In genomic region chr12:102437952-102438351, GRCm38 (mm10) we compare ENCODE assay signal across 8 mouse cellular contexts. TPM values are rescaled to one million over a fixed set of nuclear protein-coding genes. Genes with fewer than 3 reads are reported as not detected.
DNase-seq lines count a peak whose midpoint lies in the region; ATAC-seq lines count a peak whose summit lies in the region.

No protein-coding gene starts in this region.

- H3K36me3 ChIP-seq in erythroblast, embryonic 14.5 days (ENCODE audit: control insufficient read depth) = peaks cover 13% of the 10 kb centered on the region
- H3K36me3 ChIP-seq in limb, embryonic 12.5 days = no peaks in the 10 kb centered on the region
- H3K36me3 ChIP-seq in limb, embryonic 10.5 days = no peaks in the 10 kb centered on the region
- no peaks in the 10 kb centered on the region for H3K36me3 ChIP-seq in heart, embryonic 12.5 days
- H3K36me3 ChIP-seq in midbrain, embryonic 14.5 days (ENCODE audit: control insufficient read depth, insufficient read depth, low read length) = no peaks in the 10 kb centered on the region

- H3K9ac ChIP-seq in limb, embryonic 12.5 days (replicated peaks) = no peak overlapping the region
- peak overlapping the region; percentile 78; the same call in 1 of the 2 replicates for H3K9ac ChIP-seq in heart, embryonic 12.5 days
- H3K9ac ChIP-seq in midbrain, embryonic 14.5 days (replicated peaks; ENCODE audit: low read length) = no peak overlapping the region

- H3K4me1 ChIP-seq in erythroblast, embryonic 14.5 days (ENCODE audit: control insufficient read depth) = peaks cover 73% of the 10 kb centered on the region
- H3K4me1 ChIP-seq in limb, embryonic 12.5 days (replicated peaks) = peaks cover 13% of the 10 kb centered on the region
- peaks cover 17% of the 10 kb centered on the region for H3K4me1 ChIP-seq in limb, embryonic 10.5 days
- H3K4me1 ChIP-seq in heart, embryonic 12.5 days (replicated peaks) = peaks cover 29% of the 10 kb centered on the region
- peaks cover 15% of the 10 kb centered on the region for H3K4me1 ChIP-seq in midbrain, embryonic 14.5 days (ENCODE audit: control insufficient read depth, insufficient read depth, low read length)

- DNase-seq in limb, embryonic 10.5 days (ENCODE audit: low spot score) = no peak
- no peak for DNase-seq in midbrain, embryonic 14.5 days
- DNase-seq in urinary bladder, postnatal 25 days (ENCODE audit: low spot score) = no peak
- no peak for DNase-seq in cerebellum, postnatal 10 days

- peaks cover 2% of the 10 kb centered on the region; the same call in 1 of the 2 replicates for H3K27me3 ChIP-seq in erythroblast, embryonic 14.5 days (ENCODE audit: control insufficient read depth)
- no peaks in the 10 kb centered on the region for H3K27me3 ChIP-seq in limb, embryonic 12.5 days
- no peaks in the 10 kb centered on the region for H3K27me3 ChIP-seq in limb, embryonic 10.5 days (ENCODE audit: low read depth, poor library complexity, severe bottlenecking)
- no peaks in the 10 kb centered on the region for H3K27me3 ChIP-seq in heart, embryonic 12.5 days (replicated peaks)
- no peaks in the 10 kb centered on the region for H3K27me3 ChIP-seq in midbrain, embryonic 14.5 days (ENCODE audit: control insufficient read depth, insufficient read depth, low read length)

- no peak overlapping the region for H3K27ac ChIP-seq in limb, embryonic 12.5 days
- no peak overlapping the region for H3K27ac ChIP-seq in limb, embryonic 10.5 days
- peak overlapping the region; percentile 80 for H3K27ac ChIP-seq in heart, embryonic 12.5 days (ENCODE audit: poor library complexity, severe bottlenecking)
- no peak overlapping the region for H3K27ac ChIP-seq in midbrain, embryonic 14.5 days (replicated peaks; ENCODE audit: low read depth, low read length)

- WGBS in limb, embryonic 12.5 days = 77% methylated on average over 5 of the region's 5 CpGs
- 81% methylated on average over 5 of the region's 5 CpGs for WGBS in limb, embryonic 10.5 days
- 45% methylated on average over 5 of the region's 5 CpGs for WGBS in heart, embryonic 12.5 days
- 91% methylated on average over 5 of the region's 5 CpGs for WGBS in midbrain, embryonic 14.5 days

- no peaks in the 10 kb centered on the region for H3K9me3 ChIP-seq in erythroblast, embryonic 14.5 days (ENCODE audit: control insufficient read depth, low read length)
- no peaks in the 10 kb centered on the region for H3K9me3 ChIP-seq in limb, embryonic 12.5 days
- no peaks in the 10 kb centered on the region for H3K9me3 ChIP-seq in limb, embryonic 10.5 days (replicated peaks)
- H3K9me3 ChIP-seq in heart, embryonic 12.5 days (replicated peaks) = no peaks in the 10 kb centered on the region
- no peaks in the 10 kb centered on the region for H3K9me3 ChIP-seq in midbrain, embryonic 14.5 days (ENCODE audit: control insufficient read depth, low read length)

- peak overlapping the region; percentile 88 for H3K4me3 ChIP-seq in erythroblast, embryonic 14.5 days (replicated peaks)
- H3K4me3 ChIP-seq in limb, embryonic 12.5 days (replicated peaks) = no peak overlapping the region
- H3K4me3 ChIP-seq in limb, embryonic 10.5 days = no peak overlapping the region
- H3K4me3 ChIP-seq in heart, embryonic 12.5 days = peak overlapping the region; percentile 77
- no peak overlapping the region for H3K4me3 ChIP-seq in midbrain, embryonic 14.5 days (replicated peaks; ENCODE audit: low read depth, low read length)

- peak overlapping the region; percentile 65; the same call in 1 of the 2 replicates for H3K4me2 ChIP-seq in limb, embryonic 12.5 days
- H3K4me2 ChIP-seq in heart, embryonic 12.5 days = peak overlapping the region; percentile 74
- H3K4me2 ChIP-seq in midbrain, embryonic 14.5 days (ENCODE audit: low read length) = peak overlapping the region; percentile 72

- no peak for ATAC-seq in erythroblast, adult 5-6 weeks (replicated peaks; ENCODE audit: low FRiP score, poor library complexity, severe bottlenecking)
- ATAC-seq in limb, embryonic 12.5 days (ENCODE audit: insufficient number of reproducible peaks, insufficient read depth, low FRiP score, low TSS enrichment, low read depth) = no peak
- no peak for ATAC-seq in heart, embryonic 12.5 days (ENCODE audit: insufficient number of reproducible peaks, low FRiP score)
- no peak for ATAC-seq in midbrain, embryonic 14.5 days (ENCODE audit: low FRiP score, low TSS enrichment)

RNA-seq across cellular contexts. Expression of gene Lgmn, which starts 1.7 kb away (rescaled TPM):
- polyA plus RNA-seq in erythroblast, embryonic 14.5 days (2012) = 3.7 and 4.8 TPM in 2 replicates
- total RNA-seq in erythroblast, adult 5-6 weeks (2015; ENCODE audit: low replicate concordance) = 27.1 and 37.8 TPM in 2 replicates
- total RNA-seq in erythroblast, adult 5-6 weeks (2017; ENCODE audit: low replicate concordance) = 26.2 and 29.1 TPM in 2 replicates
- 59.7 and 60.9 TPM in 2 replicates for polyA plus RNA-seq in limb, embryonic 12.5 days (2016; fragmentation: Nextera tagmentation; extraction: Ambion mirVana)
- 37.0 and 40.5 TPM in 2 replicates for polyA plus RNA-seq in limb, embryonic 10.5 days (2016; fragmentation: Nextera tagmentation; extraction: Ambion mirVana)
- 126 and 127 TPM in 2 replicates for polyA plus RNA-seq in heart, embryonic 12.5 days (2016; fragmentation: Nextera tagmentation; extraction: Ambion mirVana)
- polyA plus RNA-seq in midbrain, embryonic 14.5 days (2014; fragmentation: Nextera tagmentation; extraction: Ambion mirVana) = 77.5 and 81.5 TPM in 2 replicates

RNA-seq across cellular contexts. Expression of gene Golga5, which starts 31.0 kb away (rescaled TPM):
- 0.52 and 0.53 TPM in 2 replicates for polyA plus RNA-seq in erythroblast, embryonic 14.5 days (2012)
- 13.2 and 15.0 TPM in 2 replicates for total RNA-seq in erythroblast, adult 5-6 weeks (2015; ENCODE audit: low replicate concordance)
- total RNA-seq in erythroblast, adult 5-6 weeks (2017; ENCODE audit: low replicate concordance) = 15.6 and 29.0 TPM in 2 replicates
- 37.5 and 37.6 TPM in 2 replicates for polyA plus RNA-seq in limb, embryonic 12.5 days (2016; fragmentation: Nextera tagmentation; extraction: Ambion mirVana)
- 27.1 and 30.9 TPM in 2 replicates for polyA plus RNA-seq in limb, embryonic 10.5 days (2016; fragmentation: Nextera tagmentation; extraction: Ambion mirVana)
- polyA plus RNA-seq in heart, embryonic 12.5 days (2016; fragmentation: Nextera tagmentation; extraction: Ambion mirVana) = 28.8 and 29.0 TPM in 2 replicates
- polyA plus RNA-seq in midbrain, embryonic 14.5 days (2014; fragmentation: Nextera tagmentation; extraction: Ambion mirVana) = 21.6 and 32.4 TPM in 2 replicates

Comparison
In these comparisons a context has a peak if more than half of its experiments do, and no peak if none do; other contexts are left out.
1. H3K4me3 ChIP-seq: peak in erythroblast, embryonic 14.5 days (single experiment) and heart, embryonic 12.5 days (single experiment); none in limb, embryonic 12.5 days (single experiment), limb, embryonic 10.5 days (single experiment) and midbrain, embryonic 14.5 days (single experiment).
2. RNA of gene Golga5, which starts 31.0 kb away (polyA plus RNA-seq): 37.5 to 37.6 TPM in limb, embryonic 12.5 days, 21.6 to 32.4 TPM in midbrain, embryonic 14.5 days, 27.1 to 30.9 TPM in limb, embryonic 10.5 days and 28.8 to 29.0 TPM in heart, embryonic 12.5 days; 0.52 to 0.53 TPM in erythroblast, embryonic 14.5 days; every median in the first group is over 10 times any median in the second.
3. Peak in every context shown above with its lines, with median percentiles within 50 percentile points of each other: H3K4me2 ChIP-seq.